Mouse (Mus musculus) forebrain, postnatal 0 days (tissue): Measurements from ENCODE around the gene Pcgf2. TPM values are rescaled to one million over a fixed set of nuclear protein-coding genes. Genes with fewer than 3 reads are reported as not detected.

ENCODE experiments used
- ATAC-seq: fragments of 200-750 bp; cut with Nextera tagmentation; 2 replicates; pipeline ENCODE4 v1.8.0; 2017; ENCODE audit warnings: mild to moderate bottlenecking, moderate library complexity
- DNase-seq: peaks from one replicate; pipeline ENCODE4 v3.0.0-alpha.2; 2015
- H3K27ac ChIP-seq: fragments of 300-500 bp; sonication (generic); 2 replicates; pipeline ENCODE4 v1.5.1; 2014; ENCODE audit warnings: low read depth, mild to moderate bottlenecking, antibody characterized with exemption, low read length, moderate library complexity, mixed read lengths
- H3K27me3 ChIP-seq: fragments of 300-500 bp; sonication (generic); 2 replicates; pipeline ENCODE4 v1.6.1; 2014; ENCODE audit warnings: mild to moderate bottlenecking, low read length, mixed read lengths; ENCODE audit not compliant: insufficient read depth
- H3K36me3 ChIP-seq: fragments of 300-500 bp; sonication (generic); 2 replicates; pipeline ENCODE4 v1.6.1; 2014; ENCODE audit warnings: mild to moderate bottlenecking, moderate library complexity; ENCODE audit not compliant: insufficient read depth
- H3K4me1 ChIP-seq: fragments of 300-500 bp; sonication (generic); 2 replicates; pipeline ENCODE4 v1.6.1; 2014; ENCODE audit warnings: antibody characterized with exemption; ENCODE audit not compliant: insufficient read depth
- H3K4me2 ChIP-seq: fragments of 300-500 bp; sonication (generic); 2 replicates; pipeline ENCODE4 v1.6.1; 2014; ENCODE audit warnings: low read depth, mild to moderate bottlenecking, moderate library complexity
- H3K4me3 ChIP-seq: fragments of 300-500 bp; sonication (generic); 2 replicates; pipeline ENCODE4 v1.5.1; 2014; ENCODE audit warnings: low read depth, low read length, mixed read lengths
- H3K9ac ChIP-seq: fragments of 300-500 bp; sonication (generic); 2 replicates; pipeline ENCODE4 v1.6.1; 2014; ENCODE audit warnings: mild to moderate bottlenecking
- H3K9me3 ChIP-seq: fragments of 300-500 bp; sonication (generic); 2 replicates; pipeline ENCODE4 v1.6.1; 2016; ENCODE audit warnings: low read length
- CTCF ChIP-seq: sonication (generic); IDR thresholded peaks from 2 replicates; pipeline ENCODE4 v1.5.1; 2016; ENCODE audit warnings: antibody characterized with exemption, control low read depth, low read depth
- WGBS: fragments of 180-500 bp; shearing (Covaris S2); extraction: QIAGEN DNeasy Blood & Tissue Kit; methylation state at CpG from one replicate; pipeline ENCODE4 v1.1.7; 2014; 5-methylcytosine and 5-hydroxymethylcytosine counted together
- polyA plus RNA-seq: library from polyadenylated mRNA; unstranded; fragments of >200 nt; fragmentation: Nextera tagmentation; extraction: Ambion mirVana; gene quantifications from 2 replicates; pipeline ENCODE4 v1.2.1, GENCODE M21; 2015
- total RNA-seq: library from RNA; depleted of rRNA; stranded (reverse); fragments of >200 nt; gene quantifications from 2 replicates; pipeline ENCODE4 v1.2.3, GENCODE M21; 2014

The Pcgf2 gene
- total and polyA plus RNA-seq, 2 experiments from 2014 or later, result 12.6 to 21.9 TPM

DNA sequence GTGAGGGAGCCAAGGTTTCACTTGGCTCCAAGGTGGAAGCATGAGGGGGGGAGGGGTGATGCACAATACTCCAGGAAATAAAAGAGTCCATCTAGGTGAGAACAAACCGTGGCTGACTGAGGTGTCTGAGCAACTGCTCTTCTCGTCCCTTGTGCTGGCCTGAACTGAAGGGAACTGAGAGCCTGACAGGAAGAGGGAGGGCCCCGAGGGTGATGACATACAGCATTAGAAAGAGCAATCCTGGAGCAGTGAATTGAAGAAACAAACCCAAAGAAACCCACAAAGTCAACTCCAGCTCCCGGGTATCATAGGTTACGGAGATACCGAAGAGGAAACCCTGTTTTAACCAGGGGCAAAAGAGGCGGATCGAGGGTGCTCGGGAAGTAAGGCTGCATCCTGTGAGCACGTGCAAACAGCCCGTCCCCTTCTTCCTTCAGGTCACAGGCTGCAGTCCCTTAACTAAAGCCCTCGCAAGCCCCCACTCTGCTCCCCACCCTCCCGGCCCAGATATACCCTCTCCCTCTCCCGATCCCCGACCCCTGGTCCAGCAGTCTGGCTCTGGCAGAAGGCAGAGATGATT, 18.1 kb upstream of the Pcgf2 start:
- ATAC-seq (no peak), DNase-seq (no peak)
- Histone ChIP-seq H3K27me3 (no peaks in the 10 kb centered on the region), H3K9me3 (no peaks in the 10 kb centered on the region), H3K4me2 (no peak overlapping the region), H3K36me3 (peaks cover 80% of the 10 kb centered on the region), H3K4me3 (no peak overlapping the region), H3K27ac (no peak overlapping the region), H3K9ac (no peak overlapping the region), H3K4me1 (no peaks in the 10 kb centered on the region)
- WGBS, result 85% methylated on average over 15 of the region's 15 CpGs
- no peak for TF ChIP-seq CTCF

DNA sequence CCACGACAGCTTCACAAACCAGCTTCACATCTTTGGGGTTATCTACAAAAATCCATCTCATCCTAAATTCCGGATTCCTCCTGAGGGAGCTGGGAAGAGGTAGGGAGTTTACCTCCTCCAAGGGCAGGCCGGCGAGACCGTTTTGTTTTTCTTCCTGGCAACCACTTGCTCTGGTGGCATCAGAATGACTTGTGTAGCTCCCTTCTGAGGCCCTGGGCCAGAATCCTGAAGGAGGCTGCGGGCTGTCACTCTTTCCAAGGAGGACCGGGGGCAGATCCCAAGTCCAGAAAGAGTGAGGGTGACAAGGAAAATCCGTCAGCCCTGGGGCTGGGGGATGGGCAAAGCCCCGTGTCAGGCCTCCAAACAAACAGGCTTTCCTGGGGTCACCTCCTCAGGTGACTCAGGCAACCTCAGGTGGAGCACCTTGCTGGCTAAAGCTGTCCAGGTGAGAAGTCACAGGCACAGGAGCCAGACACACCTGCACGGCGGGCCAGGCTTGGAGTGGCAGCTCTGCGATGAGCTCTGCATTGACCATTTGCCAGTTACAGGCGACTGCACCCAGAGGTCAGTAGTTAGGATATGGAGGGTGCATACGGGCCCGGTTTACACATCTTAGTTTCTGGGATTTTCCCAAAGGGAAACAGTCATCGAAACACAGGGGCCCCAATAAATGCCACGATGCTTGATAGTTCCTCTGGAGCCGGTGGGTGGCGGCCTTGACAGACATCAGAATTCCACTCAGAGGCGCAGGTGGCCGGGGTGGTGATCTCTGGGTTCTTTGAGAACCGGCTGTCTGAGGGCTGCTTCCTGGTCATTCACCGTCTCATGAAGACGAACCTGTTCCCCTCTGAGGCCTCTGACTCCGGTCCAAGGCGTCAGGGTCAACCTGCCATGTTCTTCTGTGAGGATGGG, 17.3 kb upstream of the Pcgf2 start:
- Histone ChIP-seq H3K9ac (no peak overlapping the region), H3K4me3 (no peak overlapping the region), H3K9me3 (no peaks in the 10 kb centered on the region), H3K27ac (no peak overlapping the region), H3K36me3 (peaks cover 81% of the 10 kb centered on the region), H3K4me1 (no peaks in the 10 kb centered on the region), H3K27me3 (no peaks in the 10 kb centered on the region), H3K4me2 (no peak overlapping the region)
- 90% methylated on average over 26 of the region's 26 CpGs for WGBS
- TF ChIP-seq CTCF, result no peak
- ATAC-seq (no peak), DNase-seq (no peak)

DNA sequence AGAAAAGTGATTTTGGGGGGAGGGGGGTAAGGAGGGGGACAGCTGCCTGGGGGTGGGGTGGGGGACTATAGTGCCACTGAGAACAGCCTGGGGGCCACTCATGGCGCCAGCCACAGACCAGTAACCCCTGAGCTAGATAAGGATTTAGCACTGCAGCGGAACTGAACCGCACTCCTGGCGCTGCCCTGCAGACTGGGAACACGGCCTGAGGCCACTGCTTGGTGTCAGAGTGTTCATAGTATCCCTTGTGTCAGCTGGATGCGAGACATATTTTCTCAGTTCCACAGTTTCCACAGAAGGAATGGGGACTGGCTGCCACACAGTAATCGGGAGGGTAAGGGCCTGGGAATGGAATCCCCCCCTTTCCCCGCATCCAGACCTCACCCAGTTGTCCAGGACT, 15.7 kb upstream of the Pcgf2 start:
- no peak overlapping the region for H3K4me2 ChIP-seq
- H3K27me3 ChIP-seq, result no peaks in the 10 kb centered on the region
- no peak overlapping the region for H3K27ac ChIP-seq
- ATAC-seq (no peak), DNase-seq (no peak)
- H3K36me3 ChIP-seq, result peaks cover 79% of the 10 kb centered on the region
- 85% methylated on average over 8 of the region's 8 CpGs for WGBS
- H3K9ac ChIP-seq, result no peak overlapping the region
- no peaks in the 10 kb centered on the region for H3K4me1 ChIP-seq
- H3K4me3 ChIP-seq, result no peak overlapping the region
- TF ChIP-seq CTCF, result no peak
- H3K9me3 ChIP-seq, result no peaks in the 10 kb centered on the region

DNA sequence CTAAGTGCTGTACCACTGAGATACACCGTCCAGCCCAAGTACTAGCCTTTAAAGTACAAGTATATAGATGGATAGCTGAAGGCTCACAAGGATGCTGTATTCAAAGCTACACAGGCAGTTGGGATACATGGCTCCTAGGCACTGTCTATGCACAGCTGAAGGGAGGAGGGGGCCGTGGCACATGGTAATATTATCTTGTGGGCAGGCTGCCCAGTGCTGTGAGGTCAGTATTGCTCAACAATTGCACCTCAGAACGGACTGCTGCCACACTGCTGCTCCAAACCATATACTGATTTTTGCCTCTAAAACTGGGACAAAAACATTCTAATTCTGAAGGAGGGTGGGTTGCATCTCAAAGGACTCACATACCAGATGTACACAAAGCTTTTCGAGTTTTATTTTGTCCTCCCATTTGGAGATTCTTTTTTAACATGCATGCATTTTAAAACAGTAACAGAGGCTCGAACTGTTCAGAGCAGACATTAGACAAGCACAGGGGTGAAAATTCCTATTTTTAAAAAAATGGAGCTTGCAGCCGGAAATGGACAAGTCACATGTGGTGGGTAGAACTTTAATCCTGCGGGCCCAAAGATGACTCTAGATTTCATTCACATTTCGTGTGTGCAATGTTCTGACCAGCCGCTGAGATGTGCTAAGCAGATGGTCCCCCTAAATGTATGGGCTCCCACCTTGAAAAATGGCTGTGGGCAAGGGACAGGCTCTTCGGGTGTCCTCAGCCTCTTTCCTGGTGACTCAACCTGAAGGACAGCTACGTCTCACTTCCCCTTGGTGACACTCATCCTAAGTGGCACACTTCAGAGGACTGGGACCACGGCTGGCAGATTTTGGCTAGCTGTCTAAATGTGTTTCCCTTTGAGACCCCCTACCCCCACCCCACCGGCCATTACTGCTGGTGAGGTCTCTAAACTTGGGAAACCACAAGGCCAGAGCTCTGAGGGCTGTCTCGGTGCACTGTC, 14.8 kb upstream of the Pcgf2 start:
- no peak for TF ChIP-seq CTCF
- no peak for DNase-seq
- Histone ChIP-seq H3K4me1 (no peaks in the 10 kb centered on the region), H3K36me3 (peaks cover 69% of the 10 kb centered on the region), H3K9ac (no peak overlapping the region), H3K27ac (no peak overlapping the region), H3K27me3 (no peaks in the 10 kb centered on the region), H3K4me3 (no peak overlapping the region), H3K4me2 (no peak overlapping the region), H3K9me3 (no peaks in the 10 kb centered on the region)
- WGBS, result 84% methylated on average over 14 of the region's 14 CpGs
- no peak for ATAC-seq

DNA sequence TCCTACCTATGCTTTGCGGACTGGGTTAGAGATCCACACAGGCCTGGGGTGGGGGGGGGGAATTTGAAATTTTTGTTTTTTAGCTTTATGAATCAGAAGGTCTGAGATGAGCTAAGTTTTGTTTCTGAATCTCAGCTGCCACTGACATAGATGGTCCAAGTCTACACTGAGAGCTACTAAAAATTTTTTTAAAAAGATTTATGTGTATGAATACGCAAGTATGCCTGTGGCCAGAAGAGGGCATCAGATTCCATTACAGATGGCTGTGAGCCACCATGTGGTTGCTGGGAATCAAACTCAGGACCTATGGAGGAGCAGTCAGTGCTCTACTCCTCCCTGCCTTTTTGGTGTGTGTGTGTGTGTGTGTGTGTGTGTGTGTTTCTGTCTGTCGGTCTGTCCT, 14.1 kb upstream of the Pcgf2 start:
- no peaks in the 10 kb centered on the region for H3K9me3 ChIP-seq
- H3K4me2 ChIP-seq, result no peak overlapping the region
- H3K36me3 ChIP-seq, result peaks cover 62% of the 10 kb centered on the region
- no peaks in the 10 kb centered on the region for H3K27me3 ChIP-seq
- peak; percentile 53 for TF ChIP-seq CTCF
- H3K4me3 ChIP-seq, result no peak overlapping the region
- WGBS, result 94% methylated on average over 3 of the region's 3 CpGs
- no peak overlapping the region for H3K27ac ChIP-seq
- no peak for ATAC-seq
- DNase-seq, result no peak
- no peak overlapping the region for H3K9ac ChIP-seq
- no peaks in the 10 kb centered on the region for H3K4me1 ChIP-seq

DNA sequence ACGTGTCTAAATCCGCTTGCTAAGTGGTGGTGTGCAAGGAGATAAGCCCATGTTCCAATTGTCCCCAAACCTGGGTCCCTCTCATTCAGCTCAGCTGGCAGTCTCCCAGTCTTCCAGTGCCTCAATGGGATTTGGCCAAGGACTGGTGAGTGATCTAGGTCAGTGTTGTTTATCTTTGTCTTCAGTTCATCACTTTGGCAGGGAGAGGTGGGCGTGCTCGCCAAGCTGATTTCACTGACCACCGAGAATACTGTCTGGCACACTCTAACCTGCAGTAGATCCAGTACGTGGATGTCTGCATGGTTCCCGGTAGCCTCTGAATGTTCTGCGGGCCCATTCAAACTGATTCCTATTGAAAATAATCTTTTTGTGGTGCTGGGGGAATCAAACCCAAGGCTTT, 13.6 kb upstream of the Pcgf2 start:
- no peak overlapping the region for H3K4me2 ChIP-seq
- no peak for TF ChIP-seq CTCF
- ATAC-seq (no peak), DNase-seq (no peak)
- no peak overlapping the region for H3K4me3 ChIP-seq
- WGBS, result 71% methylated on average over 8 of the region's 8 CpGs
- no peak overlapping the region for H3K9ac ChIP-seq
- H3K9me3 ChIP-seq, result no peaks in the 10 kb centered on the region
- no peak overlapping the region for H3K27ac ChIP-seq
- H3K27me3 ChIP-seq, result no peaks in the 10 kb centered on the region
- H3K4me1 ChIP-seq, result no peaks in the 10 kb centered on the region
- peaks cover 60% of the 10 kb centered on the region for H3K36me3 ChIP-seq
